ENCODE assay signal across 8 mouse cellular contexts in genomic region chr12:16563427-16563826, GRCm38 (mm10). TPM values are rescaled to one million over a fixed set of nuclear protein-coding genes. Genes with fewer than 3 reads are reported as not detected.
DNase-seq lines count a peak whose midpoint lies in the region; ATAC-seq and TF ChIP-seq lines count a peak whose summit lies in the region.

No protein-coding gene starts in this region.

- TF ChIP-seq POLR2A in bone marrow, adult 2 months (IDR thresholded peaks at IDR 0.05; ENCODE audit: borderline replicate concordance, control insufficient read depth, low read depth, low read length), result no peak

- peak; percentile 46 to 50 for DNase-seq in adrenal gland, adult 18-20 months (ENCODE audit: low spot score in 2 of 2)
- DNase-seq in adrenal gland, postnatal 4 days (ENCODE audit: low spot score in 2 of 2), result no peak
- DNase-seq in layer of hippocampus, postnatal 14 days (ENCODE audit: low spot score in 2 of 2), result peak; percentile 32 to 39
- DNase-seq in layer of hippocampus, adult 11-12 months (ENCODE audit: low spot score), result no peak
- no peak for DNase-seq in T-cell, adult 2 months (ENCODE audit: low spot score)

- H3K36me3 ChIP-seq in hindbrain, embryonic 16.5 days (ENCODE audit: control insufficient read depth, insufficient read depth, low read length), result peaks cover 32% of the 10 kb centered on the region

- H3K27ac ChIP-seq in bone marrow, adult 2 months (ENCODE audit: control insufficient read depth, insufficient read depth, low read depth, low read length, poor library complexity), result no peak overlapping the region
- H3K27ac ChIP-seq in hindbrain, embryonic 16.5 days (ENCODE audit: low read depth, low read length), result no peak overlapping the region

- no peaks in the 10 kb centered on the region for H3K9me3 ChIP-seq in hindbrain, embryonic 16.5 days (ENCODE audit: control insufficient read depth, low read length)

- peak; percentile 54 for TF ChIP-seq CTCF in bone marrow, adult 2 months (IDR thresholded peaks at IDR 0.05; ENCODE audit: control insufficient read depth, insufficient read depth, low read length)

- H3K4me2 ChIP-seq in hindbrain, embryonic 16.5 days (ENCODE audit: low read length), result no peak overlapping the region

- WGBS in bone marrow, adult 2 months, result 69% methylated on average over 9 of the region's 9 CpGs
- 66% methylated on average over 8 of the region's 9 CpGs for WGBS in hindbrain, embryonic 16.5 days

- H3K4me1 ChIP-seq in bone marrow, adult 2 months (ENCODE audit: control insufficient read depth, insufficient read depth, low read length), result no peaks in the 10 kb centered on the region
- H3K4me1 ChIP-seq in hindbrain, embryonic 16.5 days (ENCODE audit: control insufficient read depth, insufficient read depth, low read depth, low read length), result no peaks in the 10 kb centered on the region

- H3K9ac ChIP-seq in hindbrain, embryonic 16.5 days (ENCODE audit: low read depth, low read length), result no peak overlapping the region

- no peaks in the 10 kb centered on the region for H3K27me3 ChIP-seq in hindbrain, embryonic 16.5 days (replicated peaks; ENCODE audit: control insufficient read depth, insufficient read depth, low read length)

- ATAC-seq in hindbrain, embryonic 16.5 days, result peak; percentile 19; the same call in 1 of the 2 replicates
- peak; percentile 72 for ATAC-seq in megakaryocyte progenitor cell, adult 5-6 weeks (replicated peaks; ENCODE audit: poor library complexity)

- H3K4me3 ChIP-seq in bone marrow, adult 2 months (replicated peaks; ENCODE audit: control insufficient read depth, low read depth, low read length), result no peak overlapping the region
- no peak overlapping the region for H3K4me3 ChIP-seq in hindbrain, embryonic 16.5 days (ENCODE audit: low read length)

RNA-seq across cellular contexts. Expression of gene Lpin1, which starts 47.3 kb away (rescaled TPM):
- total RNA-seq in adrenal gland, adult 18-20 months (2021), result 100 to 1,000 TPM in 1 of 2 experiments, 10 to 100 TPM in 1; 92.7 to 186 TPM
- total RNA-seq in adrenal gland, postnatal 4 days (2021), result 10 to 100 TPM; 21.6 to 23.4 TPM
- total RNA-seq in layer of hippocampus, postnatal 14 days (2021), result 10 to 100 TPM; 21.4 to 23.1 TPM
- 6.9 and 14.8 TPM in 2 replicates for polyA plus RNA-seq in bone marrow, adult 2 months (2011; ENCODE audit: insufficient read depth, insufficient read length, low replicate concordance, missing spikeins)
- 14.8 and 18.0 TPM in 2 replicates for polyA plus RNA-seq in hindbrain, embryonic 16.5 days (2015; fragmentation: Nextera tagmentation; extraction: Ambion mirVana)
- total RNA-seq in megakaryocyte progenitor cell, adult 5-6 weeks (2015), result 3.8 and 5.3 TPM in 2 replicates
- total RNA-seq in megakaryocyte progenitor cell, adult 5-6 weeks (2017), result 5.8 and 7.8 TPM in 2 replicates

Comparison
In these comparisons a context has a peak if more than half of its experiments do, and no peak if none do; other contexts are left out.
1. DNase-seq: peak in adrenal gland, adult 18-20 months (2 of 2) and layer of hippocampus, postnatal 14 days (2 of 2); none in adrenal gland, postnatal 4 days (0 of 2), layer of hippocampus, adult 11-12 months (single experiment) and T-cell, adult 2 months (single experiment).